Mouse (Mus musculus) embryonic facial prominence, embryonic 14.5 days (tissue): ENCODE measurements around the gene Mapk8ip2. TPM values are rescaled to one million over a fixed set of nuclear protein-coding genes. Genes with fewer than 3 reads are reported as not detected.

Experiments used
- ATAC-seq: fragments of 200-750 bp; cut with Nextera tagmentation; 2 replicates; pipeline ENCODE4 v1.8.0; 2017; ENCODE audit warnings: low read depth, moderate number of reproducible peaks, moderate TSS enrichment
- DNase-seq: peaks from one replicate; pipeline ENCODE4 v3.0.0-alpha.2; 2015; ENCODE audit warnings: low spot score
- H3K27ac ChIP-seq: fragments of 300-500 bp; sonication (generic); replicated peaks from 2 replicates; pipeline ENCODE4 v1.5.1; 2014; ENCODE audit warnings: low read depth, mild to moderate bottlenecking, low read length, moderate library complexity
- H3K27me3 ChIP-seq: fragments of 300-500 bp; sonication (generic); replicated peaks from 2 replicates; pipeline ENCODE4 v1.6.1; 2014; ENCODE audit warnings: low read length; ENCODE audit not compliant: control insufficient read depth, insufficient read depth
- H3K36me3 ChIP-seq: fragments of 300-500 bp; sonication (generic); 2 replicates; pipeline ENCODE4 v1.6.1; 2014; ENCODE audit warnings: low read length, mixed read lengths; ENCODE audit not compliant: control insufficient read depth, insufficient read depth
- H3K4me1 ChIP-seq: fragments of 300-500 bp; sonication (generic); 2 replicates; pipeline ENCODE4 v1.6.1; 2014; ENCODE audit warnings: antibody characterized with exemption, low read length; ENCODE audit not compliant: control insufficient read depth, insufficient read depth
- H3K4me2 ChIP-seq: fragments of 300-500 bp; sonication (generic); 2 replicates; pipeline ENCODE4 v1.6.1; 2014; ENCODE audit warnings: low read depth, mild to moderate bottlenecking, low read length, moderate library complexity, mixed read lengths
- H3K4me3 ChIP-seq: fragments of 300-500 bp; sonication (generic); 2 replicates; pipeline ENCODE4 v1.5.1; 2014; ENCODE audit warnings: low read depth, mild to moderate bottlenecking, low read length
- H3K9ac ChIP-seq: fragments of 300-500 bp; sonication (generic); 2 replicates; pipeline ENCODE4 v1.6.1; 2014; ENCODE audit warnings: low read depth, mild to moderate bottlenecking, low read length, moderate library complexity, mixed read lengths
- H3K9me3 ChIP-seq: fragments of 300-500 bp; sonication (generic); 2 replicates; pipeline ENCODE4 v1.6.1; 2016; ENCODE audit warnings: low read length; ENCODE audit not compliant: control insufficient read depth
- WGBS: fragments of 180-500 bp; shearing (Covaris S2); extraction: QIAGEN DNeasy Blood & Tissue Kit; methylation state at CpG from one replicate; pipeline ENCODE4 v1.1.7; 2014; 5-methylcytosine and 5-hydroxymethylcytosine counted together
- polyA plus RNA-seq: library from polyadenylated mRNA; unstranded; fragments of >200 nt; fragmentation: Nextera tagmentation; extraction: Ambion mirVana; gene quantifications from 2 replicates; pipeline ENCODE4 v1.2.1, GENCODE M21; 2014

The Mapk8ip2 gene
- polyA plus RNA-seq, 1 experiment from 2014 or later = 4.3 TPM

GRCm38 (mm10) chr15:89498961-89499688 is 45.4 kb downstream of the Mapk8ip2 start, which contains the start of gene Shank3:
Gene Shank3, plus strand, starts transcription at chr15:89499623.
- Histone ChIP-seq H3K27me3 (peaks cover 22% of the 10 kb centered on the region; the same call in 1 of the 2 replicates), H3K4me2 (peak within 1 kb of the TSS; percentile 95), H3K9ac (peak within 1 kb of the TSS; percentile 86), H3K4me1 (peaks cover 15% of the 10 kb centered on the region), H3K36me3 (peaks cover 10% of the 10 kb centered on the region), H3K27ac (peak within 1 kb of the TSS; percentile 68), H3K9me3 (no peaks in the 10 kb centered on the region), H3K4me3 (peak within 1 kb of the TSS; percentile 82)
- peak; percentile 29 for DNase-seq
- under 1% methylated on average over 30 of the region's 72 CpGs for WGBS
- ATAC-seq = peak; percentile 53

DNA sequence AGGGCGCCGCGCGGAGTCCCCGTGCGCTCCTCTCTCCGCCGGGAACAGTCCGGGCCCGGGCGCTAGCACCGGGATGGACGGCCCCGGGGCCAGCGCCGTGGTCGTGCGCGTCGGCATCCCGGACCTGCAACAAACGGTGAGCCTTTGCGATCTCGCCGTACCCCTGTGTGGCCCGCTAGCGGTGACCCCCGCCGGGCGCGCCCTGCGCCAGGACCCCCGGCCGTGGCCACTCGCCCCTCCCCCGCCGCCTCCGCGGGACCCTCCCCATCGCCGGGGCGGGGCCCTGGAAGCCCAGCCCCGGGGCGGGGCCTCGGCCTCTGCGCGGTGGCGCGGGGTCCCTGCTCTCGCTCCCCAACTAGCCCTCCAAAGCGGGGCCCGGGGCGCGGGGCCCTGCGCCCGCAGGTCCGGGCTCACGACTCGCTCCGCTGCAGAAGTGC is 46.1 kb downstream of the Mapk8ip2 start:
- peak; percentile 80 for ATAC-seq
- peak overlapping the region; percentile 86 for H3K9ac ChIP-seq
- H3K27ac ChIP-seq = peak overlapping the region; percentile 68
- 0% methylated on average over 10 of the region's 60 CpGs for WGBS
- DNase-seq = peak; percentile 79
- peaks cover 22% of the 10 kb centered on the region; the same call in 1 of the 2 replicates for H3K27me3 ChIP-seq
- peaks cover 10% of the 10 kb centered on the region for H3K36me3 ChIP-seq
- H3K4me1 ChIP-seq = peaks cover 15% of the 10 kb centered on the region
- H3K9me3 ChIP-seq = no peaks in the 10 kb centered on the region
- peak overlapping the region; percentile 95 for H3K4me2 ChIP-seq
- H3K4me3 ChIP-seq = peak overlapping the region; percentile 82

- H3K9ac ChIP-seq = peak overlapping the region; percentile 86
- 1% methylated on average over 23 of the region's 35 CpGs for WGBS
- H3K4me1 ChIP-seq = peaks cover 15% of the 10 kb centered on the region
- no peaks in the 10 kb centered on the region for H3K9me3 ChIP-seq
- H3K27ac ChIP-seq = no peak overlapping the region
- ATAC-seq (peak; percentile 51), DNase-seq (peak; percentile 57)
- H3K4me3 ChIP-seq = peak overlapping the region; percentile 82
- peaks cover 11% of the 10 kb centered on the region for H3K36me3 ChIP-seq
- peak overlapping the region; percentile 95 for H3K4me2 ChIP-seq
- peaks cover 22% of the 10 kb centered on the region; the same call in 1 of the 2 replicates for H3K27me3 ChIP-seq
These were observed 46.6 kb downstream of the Mapk8ip2 start for GRCm38 (mm10) chr15:89500221-89500791.

GRCm38 (mm10) chr15:89501321-89501720 is 47.6 kb downstream of the Mapk8ip2 start:
- no peak overlapping the region for H3K4me3 ChIP-seq
- H3K27ac ChIP-seq = no peak overlapping the region
- H3K4me2 ChIP-seq = no peak overlapping the region
- H3K9ac ChIP-seq = no peak overlapping the region
- WGBS = 91% methylated on average over 3 of the region's 3 CpGs
- peaks cover 22% of the 10 kb centered on the region; the same call in 1 of the 2 replicates for H3K27me3 ChIP-seq
- H3K4me1 ChIP-seq = peaks cover 15% of the 10 kb centered on the region
- H3K36me3 ChIP-seq = peaks cover 15% of the 10 kb centered on the region
- DNase-seq = no peak
- H3K9me3 ChIP-seq = no peaks in the 10 kb centered on the region
- no peak for ATAC-seq

- 95% methylated on average over 9 of the region's 9 CpGs for WGBS
- H3K9me3 ChIP-seq = no peaks in the 10 kb centered on the region
These were observed 51.1 kb downstream of the Mapk8ip2 start for GRCm38 (mm10) chr15:89504838-89505237.

DNA sequence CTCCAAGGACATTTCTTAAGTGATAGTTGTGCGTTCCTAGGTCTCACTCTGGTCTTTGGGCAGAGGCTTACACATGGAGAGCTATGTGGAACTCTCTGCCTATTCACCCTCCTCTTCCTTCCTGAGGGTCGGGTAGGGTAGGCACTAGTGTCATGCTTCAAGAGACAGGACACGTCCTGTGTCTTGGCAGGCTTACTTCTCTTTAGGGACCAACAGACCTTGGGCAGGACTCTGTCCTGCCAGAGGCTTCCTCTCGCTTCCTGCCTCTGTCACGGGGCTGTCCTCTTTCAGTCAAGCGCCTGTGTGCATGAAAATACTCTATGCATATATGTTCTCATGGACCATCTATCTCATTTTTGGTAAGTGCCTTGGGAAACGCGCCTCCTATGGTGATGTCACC is 54.0 kb downstream of the Mapk8ip2 start:
- DNase-seq = no peak
- H3K4me2 ChIP-seq = no peak overlapping the region
- no peaks in the 10 kb centered on the region for H3K4me1 ChIP-seq
- H3K9me3 ChIP-seq = no peaks in the 10 kb centered on the region
- 91% methylated on average over 8 of the region's 8 CpGs for WGBS
- H3K4me3 ChIP-seq = no peak overlapping the region
- H3K27ac ChIP-seq = no peak overlapping the region
- no peaks in the 10 kb centered on the region for H3K27me3 ChIP-seq
- no peak overlapping the region for H3K9ac ChIP-seq
- no peak for ATAC-seq
- peaks cover 27% of the 10 kb centered on the region for H3K36me3 ChIP-seq

More at GRCm38 (mm10) chr15:89504838-89505237, 51.1 kb downstream of the Mapk8ip2 start:
- H3K9ac ChIP-seq = no peak overlapping the region
- DNase-seq (no peak), ATAC-seq (no peak)
- H3K4me1 ChIP-seq = 0 out of 2 replicates have a peak, but pooled peaks cover 9% of the 10 kb centered on the region
- H3K4me3 ChIP-seq = no peak overlapping the region
- H3K27ac ChIP-seq = no peak overlapping the region
- H3K27me3 ChIP-seq = 0 out of 2 replicates have a peak, but pooled peaks cover 6% of the 10 kb centered on the region
- H3K4me2 ChIP-seq = no peak overlapping the region
- H3K36me3 ChIP-seq = peaks cover 27% of the 10 kb centered on the region

DNA sequence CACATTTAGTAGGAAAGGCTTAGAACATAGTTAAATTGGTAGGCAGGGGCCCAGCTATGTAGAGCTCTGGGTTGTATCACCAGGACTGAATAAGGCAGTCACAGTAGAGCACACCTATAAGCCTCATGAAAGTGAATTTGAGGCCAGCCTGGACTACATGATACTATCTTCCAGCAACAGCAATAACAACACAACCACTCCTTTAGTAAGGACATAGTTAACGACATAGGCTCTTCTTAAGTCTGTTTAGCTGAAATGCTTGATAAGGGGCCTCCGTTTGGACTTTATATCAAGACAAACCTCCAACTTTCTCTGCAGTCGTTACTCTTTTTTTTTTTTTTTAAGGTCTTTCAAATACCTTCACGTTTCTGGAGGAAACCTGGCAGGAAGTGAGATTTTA is 59.0 kb downstream of the Mapk8ip2 start:
- no peaks in the 10 kb centered on the region for H3K4me1 ChIP-seq
- H3K27ac ChIP-seq = no peak overlapping the region
- H3K27me3 ChIP-seq = no peaks in the 10 kb centered on the region
- WGBS = 78% methylated on average over 4 of the region's 4 CpGs
- H3K9ac ChIP-seq = no peak overlapping the region
- H3K4me2 ChIP-seq = no peak overlapping the region
- H3K9me3 ChIP-seq = no peaks in the 10 kb centered on the region
- H3K4me3 ChIP-seq = no peak overlapping the region
- 0 out of 2 replicates have a peak, but pooled peaks cover 4% of the 10 kb centered on the region for H3K36me3 ChIP-seq
- ATAC-seq (no peak), DNase-seq (no peak)
